Mouse (Mus musculus) embryonic facial prominence, embryonic 15.5 days (tissue): Measurements from ENCODE around the gene Cnot4. TPM values are rescaled to one million over a fixed set of nuclear protein-coding genes. Genes with fewer than 3 reads are reported as not detected.
A peak's percentile ranks its signal among the peaks of the same experiment; 100 is the strongest.

ENCODE experiments used
- ATAC-seq: fragments of 200-750 bp; cut with Nextera tagmentation; 2 replicates; pipeline ENCODE4 v1.8.0; 2017; ENCODE audit warnings: low read depth, moderate TSS enrichment; ENCODE audit not compliant: insufficient number of reproducible peaks, low FRiP score, low TSS enrichment
- H3K27ac ChIP-seq: fragments of 300-500 bp; sonication (generic); replicated peaks from 2 replicates; pipeline ENCODE4 v1.5.1; 2015; ENCODE audit warnings: mild to moderate bottlenecking, inconsistent platforms
- H3K27me3 ChIP-seq: fragments of 300-500 bp; sonication (generic); 2 replicates; pipeline ENCODE4 v1.6.1; 2015; ENCODE audit warnings: inconsistent platforms
- H3K36me3 ChIP-seq: fragments of 300-500 bp; sonication (generic); 2 replicates; pipeline ENCODE4 v1.6.1; 2015; ENCODE audit warnings: mild to moderate bottlenecking, inconsistent platforms
- H3K4me1 ChIP-seq: fragments of 300-500 bp; sonication (generic); 2 replicates; pipeline ENCODE4 v1.6.1; 2015; ENCODE audit warnings: inconsistent platforms
- H3K4me2 ChIP-seq: fragments of 300-500 bp; sonication (generic); replicated peaks from 2 replicates; pipeline ENCODE4 v1.6.1; 2015; ENCODE audit warnings: mild to moderate bottlenecking, inconsistent platforms
- H3K4me3 ChIP-seq: fragments of 300-500 bp; sonication (generic); replicated peaks from 2 replicates; pipeline ENCODE4 v1.5.1; 2015; ENCODE audit warnings: mild to moderate bottlenecking, inconsistent platforms
- H3K9ac ChIP-seq: fragments of 300-500 bp; sonication (generic); 2 replicates; pipeline ENCODE4 v1.6.1; 2015; ENCODE audit warnings: inconsistent platforms
- H3K9me3 ChIP-seq: fragments of 300-500 bp; sonication (generic); replicated peaks from 2 replicates; pipeline ENCODE4 v1.6.1; 2016; ENCODE audit warnings: inconsistent platforms
- WGBS: fragments of 180-500 bp; shearing (Covaris S2); methylation state at CpG from one replicate; pipeline ENCODE4 v1.1.7; 2015; 5-methylcytosine and 5-hydroxymethylcytosine counted together
- polyA plus RNA-seq: library from polyadenylated mRNA; unstranded; fragments of >200 nt; fragmentation: Nextera tagmentation; extraction: Ambion mirVana; gene quantifications from 2 replicates; pipeline ENCODE4 v1.2.1, GENCODE M21; 2015

Cnot4 gene
- polyA plus RNA-seq, 1 experiment from 2014 or later, result 29.7 TPM

- Histone ChIP-seq H3K27ac (no peak overlapping the region), H3K4me3 (no peak overlapping the region), H3K4me2 (no peak overlapping the region), H3K9me3 (0 out of 2 replicates have a peak, but pooled peaks cover 1% of the 10 kb centered on the region), H3K36me3 (no peaks in the 10 kb centered on the region), H3K4me1 (no peaks in the 10 kb centered on the region), H3K27me3 (no peaks in the 10 kb centered on the region), H3K9ac (no peak overlapping the region)
- ATAC-seq, result no peak
- 96% methylated on average over 1 of the region's 1 CpGs for WGBS
Observed at GRCm38 (mm10) chr6:35140351-35140750, 6.8 kb upstream of the Cnot4 start.

- peaks cover 12% of the 10 kb centered on the region; the same call in 1 of the 2 replicates for H3K4me1 ChIP-seq
- no peaks in the 10 kb centered on the region for H3K27me3 ChIP-seq
- no peak overlapping the region for H3K9ac ChIP-seq
- H3K36me3 ChIP-seq, result no peaks in the 10 kb centered on the region
- no peak for ATAC-seq
- H3K4me3 ChIP-seq, result no peak overlapping the region
- no peak overlapping the region for H3K27ac ChIP-seq
- WGBS, result 55% methylated on average over 2 of the region's 2 CpGs
- H3K9me3 ChIP-seq, result no peaks in the 10 kb centered on the region
- H3K4me2 ChIP-seq, result peak overlapping the region; percentile 82; the same call in 1 of the 2 replicates
Observed at GRCm38 (mm10) chr6:35134844-35135243, 1.3 kb upstream of the Cnot4 start.

- H3K9me3 ChIP-seq, result no peaks in the 10 kb centered on the region
- peak overlapping the region; percentile 66 for H3K9ac ChIP-seq
- H3K27ac ChIP-seq, result peak overlapping the region; percentile 95
- peak overlapping the region; percentile 64 for H3K4me3 ChIP-seq
- peak overlapping the region; percentile 82 for H3K4me2 ChIP-seq
- H3K36me3 ChIP-seq, result no peaks in the 10 kb centered on the region
- H3K4me1 ChIP-seq, result peaks cover 12% of the 10 kb centered on the region; the same call in 1 of the 2 replicates
- WGBS, result under 1% methylated on average over 23 of the region's 25 CpGs
- ATAC-seq, result peak; percentile 90
- no peaks in the 10 kb centered on the region for H3K27me3 ChIP-seq
Observed at GRCm38 (mm10) chr6:35133246-35133578, 312 bp downstream of the Cnot4 start.

- Histone ChIP-seq H3K36me3 (no peaks in the 10 kb centered on the region), H3K4me1 (peaks cover 12% of the 10 kb centered on the region; the same call in 1 of the 2 replicates), H3K4me3 (peak overlapping the region; percentile 64), H3K9ac (peak overlapping the region; percentile 66), H3K27ac (peak overlapping the region; percentile 95), H3K27me3 (no peaks in the 10 kb centered on the region), H3K4me2 (peak overlapping the region; percentile 82), H3K9me3 (no peaks in the 10 kb centered on the region)
- ATAC-seq, result no peak
- 1% methylated on average over 11 of the region's 11 CpGs for WGBS
Observed at GRCm38 (mm10) chr6:35132806-35133205, 718 bp downstream of the Cnot4 start.

GRCm38 (mm10) chr6:35122488-35122887 lies 11.0 kb downstream of the Cnot4 start:
- H3K9ac ChIP-seq, result no peak overlapping the region
- H3K9me3 ChIP-seq, result no peaks in the 10 kb centered on the region
- no peaks in the 10 kb centered on the region for H3K36me3 ChIP-seq
- H3K27ac ChIP-seq, result no peak overlapping the region
- no peaks in the 10 kb centered on the region for H3K27me3 ChIP-seq
- no peak overlapping the region for H3K4me2 ChIP-seq
- WGBS, result 69% methylated on average over 2 of the region's 2 CpGs
- H3K4me3 ChIP-seq, result no peak overlapping the region
- ATAC-seq, result no peak
- H3K4me1 ChIP-seq, result no peaks in the 10 kb centered on the region

GRCm38 (mm10) chr6:35121925-35122324 lies 11.6 kb downstream of the Cnot4 start:
- WGBS, result 87% methylated on average over 3 of the region's 3 CpGs
- Histone ChIP-seq H3K4me2 (no peak overlapping the region), H3K36me3 (no peaks in the 10 kb centered on the region), H3K9ac (no peak overlapping the region), H3K4me3 (no peak overlapping the region), H3K9me3 (no peaks in the 10 kb centered on the region), H3K27me3 (no peaks in the 10 kb centered on the region), H3K4me1 (no peaks in the 10 kb centered on the region), H3K27ac (no peak overlapping the region)
- no peak for ATAC-seq

- H3K27me3 ChIP-seq, result no peaks in the 10 kb centered on the region
- H3K9me3 ChIP-seq, result no peaks in the 10 kb centered on the region
Observed at GRCm38 (mm10) chr6:35102457-35102856, 31.1 kb downstream of the Cnot4 start.

GRCm38 (mm10) chr6:35084927-35085326 lies 48.6 kb downstream of the Cnot4 start:
- no peaks in the 10 kb centered on the region for H3K9me3 ChIP-seq
- H3K27me3 ChIP-seq, result no peaks in the 10 kb centered on the region
- ATAC-seq, result no peak
- WGBS, result 96% methylated on average over 3 of the region's 3 CpGs
- no peak overlapping the region for H3K27ac ChIP-seq
- H3K4me2 ChIP-seq, result no peak overlapping the region
- H3K9ac ChIP-seq, result no peak overlapping the region
- no peaks in the 10 kb centered on the region for H3K36me3 ChIP-seq
- H3K4me1 ChIP-seq, result no peaks in the 10 kb centered on the region
- no peak overlapping the region for H3K4me3 ChIP-seq

More at GRCm38 (mm10) chr6:35102457-35102856, 31.1 kb downstream of the Cnot4 start:
- Histone ChIP-seq H3K4me1 (no peaks in the 10 kb centered on the region), H3K9ac (no peak overlapping the region), H3K4me2 (no peak overlapping the region), H3K36me3 (peaks cover 4% of the 10 kb centered on the region; the same call in 1 of the 2 replicates), H3K4me3 (no peak overlapping the region), H3K27ac (no peak overlapping the region)
- 81% methylated on average over 1 of the region's 1 CpGs for WGBS
- no peak for ATAC-seq

- H3K9me3 ChIP-seq, result no peaks in the 10 kb centered on the region
- H3K27ac ChIP-seq, result no peak overlapping the region
- no peaks in the 10 kb centered on the region for H3K27me3 ChIP-seq
- 98% methylated on average over 9 of the region's 9 CpGs for WGBS
- no peak overlapping the region for H3K4me2 ChIP-seq
- H3K4me1 ChIP-seq, result no peaks in the 10 kb centered on the region; the same call in 1 of the 2 replicates
- ATAC-seq, result no peak
- no peak overlapping the region for H3K9ac ChIP-seq
- H3K36me3 ChIP-seq, result peaks cover 23% of the 10 kb centered on the region
- no peak overlapping the region for H3K4me3 ChIP-seq
Observed at GRCm38 (mm10) chr6:35075148-35075547, 58.4 kb downstream of the Cnot4 start.

GRCm38 (mm10) chr6:35071261-35071660 lies 62.3 kb downstream of the Cnot4 start:
- 77% methylated on average over 3 of the region's 3 CpGs for WGBS

GRCm38 (mm10) chr6:35062446-35062845 lies 71.1 kb downstream of the Cnot4 start:
- Histone ChIP-seq H3K9me3 (no peaks in the 10 kb centered on the region), H3K36me3 (peaks cover 14% of the 10 kb centered on the region), H3K4me3 (no peak overlapping the region), H3K4me1 (no peaks in the 10 kb centered on the region), H3K27ac (no peak overlapping the region), H3K27me3 (no peaks in the 10 kb centered on the region), H3K4me2 (no peak overlapping the region), H3K9ac (no peak overlapping the region)
- WGBS, result 15% methylated on average over 1 of the region's 1 CpGs
- ATAC-seq, result no peak

More at GRCm38 (mm10) chr6:35071261-35071660, 62.3 kb downstream of the Cnot4 start:
- Histone ChIP-seq H3K9ac (no peak overlapping the region), H3K4me1 (no peaks in the 10 kb centered on the region; the same call in 1 of the 2 replicates), H3K4me3 (no peak overlapping the region), H3K36me3 (peaks cover 29% of the 10 kb centered on the region), H3K9me3 (no peaks in the 10 kb centered on the region), H3K4me2 (no peak overlapping the region), H3K27me3 (no peaks in the 10 kb centered on the region), H3K27ac (no peak overlapping the region)
- ATAC-seq, result no peak

GRCm38 (mm10) chr6:35043127-35043526 lies 90.4 kb downstream of the Cnot4 start:
- Histone ChIP-seq H3K4me2 (no peak overlapping the region), H3K36me3 (0 out of 2 replicates have a peak, but pooled peaks cover 8% of the 10 kb centered on the region), H3K4me3 (no peak overlapping the region), H3K27ac (no peak overlapping the region), H3K4me1 (no peaks in the 10 kb centered on the region), H3K27me3 (no peaks in the 10 kb centered on the region), H3K9me3 (no peaks in the 10 kb centered on the region), H3K9ac (no peak overlapping the region)
- no peak for ATAC-seq
- 86% methylated on average over 1 of the region's 1 CpGs for WGBS
